Mouse (Mus musculus): ENCODE measurements around the gene Gm45062.

DNA sequence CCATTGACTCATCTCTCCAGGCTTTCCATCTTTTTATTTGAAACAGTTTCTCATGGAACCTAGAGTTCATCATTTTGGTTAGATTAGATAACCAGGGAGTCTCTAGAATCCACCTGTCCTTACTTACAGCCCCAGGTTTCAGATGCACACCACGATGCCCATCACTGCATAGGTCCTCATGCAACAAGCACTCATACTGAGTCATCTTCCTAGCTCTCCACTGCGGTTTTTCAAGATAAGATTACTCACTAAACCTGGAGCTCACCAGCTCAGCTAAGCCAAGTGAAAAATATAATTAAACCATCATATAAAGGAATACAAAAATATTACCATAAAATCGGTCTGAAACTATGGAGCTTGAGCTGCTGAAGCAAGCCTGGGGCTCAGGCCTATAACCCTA, 324.6 kb downstream of the Gm45062 start:
- TF ChIP-seq EP300 (IDR thresholded peaks at IDR 0.05) (no peak), CTCF (IDR thresholded peaks at IDR 0.05) (no peak)
